Mouse (Mus musculus): ENCODE results near the gene Clcc1. TPM values are rescaled to one million over a fixed set of nuclear protein-coding genes. Genes with fewer than 3 reads are reported as not detected.

The Clcc1 gene
- polyA plus RNA-seq, 1 experiment = 19.8 TPM

DNA sequence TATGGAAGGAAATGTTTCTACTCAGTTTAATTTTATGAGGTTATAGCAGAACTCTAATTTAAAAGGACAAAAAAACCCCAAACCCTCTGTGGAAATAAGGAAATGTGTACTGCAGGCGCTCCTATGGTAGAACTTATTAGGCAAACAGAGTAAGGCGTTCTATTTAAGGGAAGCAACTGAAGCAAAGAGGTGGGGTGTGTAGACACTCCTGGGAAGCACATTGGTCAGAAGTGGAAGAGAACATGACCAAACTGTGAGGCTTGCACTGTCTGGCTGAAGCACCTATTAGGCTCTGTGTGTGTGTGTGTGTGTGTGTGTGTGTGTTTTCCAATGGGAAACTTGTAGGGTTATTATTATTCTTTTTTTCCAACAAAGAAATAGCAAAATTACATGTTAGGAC, 65.6 kb downstream of the Clcc1 start:
- H3ac ChIP-seq (ENCODE audit: control insufficient read depth, insufficient read length, low read depth) = no peak overlapping the region
- TF ChIP-seq USF1 (IDR thresholded peaks at IDR 0.05; ENCODE audit: low read depth) (no peak), MYOD1 (IDR thresholded peaks at IDR 0.05; ENCODE audit: control insufficient read depth, insufficient read length, low read depth) (no peak), MAX (IDR thresholded peaks at IDR 0.05) (no peak), CTCF (IDR thresholded peaks at IDR 0.05; ENCODE audit: control insufficient read depth, insufficient read depth, insufficient read length) (no peak), CEBPB (IDR thresholded peaks at IDR 0.05; ENCODE audit: low read depth) (no peak), FOSL1 (IDR thresholded peaks at IDR 0.05; ENCODE audit: insufficient read depth, low read length, poor library complexity, severe bottlenecking) (no peak), MYOG (IDR thresholded peaks at IDR 0.05; ENCODE audit: control insufficient read depth, extremely low read depth, insufficient read length) (no peak)
- no peak overlapping the region for H3K4me3 ChIP-seq (ENCODE audit: insufficient read depth, poor library complexity, severe bottlenecking)
- H3K36me3 ChIP-seq (ENCODE audit: control insufficient read depth, insufficient read depth) = peaks cover 3% of the 10 kb centered on the region
- H3K79me2 ChIP-seq (ENCODE audit: control insufficient read depth, insufficient read depth) = peaks cover 75% of the 10 kb centered on the region
- H3K79me3 ChIP-seq (ENCODE audit: low read depth) = peaks cover 68% of the 10 kb centered on the region
- H3K27me3 ChIP-seq (ENCODE audit: control insufficient read depth, insufficient read depth, insufficient read length) = no peaks in the 10 kb centered on the region

DNA sequence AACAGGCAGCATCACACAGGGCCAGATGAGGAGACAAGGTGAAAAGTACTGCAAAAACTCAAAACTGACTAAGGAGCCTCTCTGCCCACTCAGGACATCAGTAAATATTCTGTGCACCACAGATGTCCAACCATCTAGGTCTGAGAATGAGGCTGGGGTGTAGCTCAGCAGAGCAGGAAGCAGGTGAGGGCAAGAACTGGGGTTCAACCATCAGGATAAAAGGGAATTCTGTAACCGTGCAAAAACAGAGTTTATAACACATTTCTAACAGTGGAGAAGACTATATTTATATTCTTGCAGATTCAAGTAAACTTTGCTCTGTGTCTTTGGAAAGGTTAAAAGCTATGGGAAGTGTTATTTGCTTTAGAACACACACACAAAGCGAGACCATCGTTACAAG, 66.0 kb downstream of the Clcc1 start:
- peaks cover 71% of the 10 kb centered on the region for H3K79me2 ChIP-seq (ENCODE audit: control insufficient read depth, insufficient read depth)
- no peak for TF ChIP-seq CTCF (IDR thresholded peaks at IDR 0.05; ENCODE audit: control insufficient read depth, insufficient read depth, insufficient read length)
- no peak for TF ChIP-seq USF1 (IDR thresholded peaks at IDR 0.05; ENCODE audit: low read depth)
- no peak for TF ChIP-seq MYOG (IDR thresholded peaks at IDR 0.05; ENCODE audit: control insufficient read depth, extremely low read depth, insufficient read length)
- no peak for TF ChIP-seq MAX (IDR thresholded peaks at IDR 0.05)
- TF ChIP-seq CEBPB (IDR thresholded peaks at IDR 0.05; ENCODE audit: low read depth) = no peak
- TF ChIP-seq FOSL1 (IDR thresholded peaks at IDR 0.05; ENCODE audit: insufficient read depth, low read length, poor library complexity, severe bottlenecking) = no peak
- TF ChIP-seq MYOD1 (IDR thresholded peaks at IDR 0.05; ENCODE audit: control insufficient read depth, insufficient read length, low read depth) = no peak
- H3ac ChIP-seq (ENCODE audit: control insufficient read depth, insufficient read length, low read depth) = no peak overlapping the region
- H3K79me3 ChIP-seq (ENCODE audit: low read depth) = peaks cover 64% of the 10 kb centered on the region
- no peaks in the 10 kb centered on the region for H3K27me3 ChIP-seq (ENCODE audit: control insufficient read depth, insufficient read depth, insufficient read length)
- no peak overlapping the region for H3K4me3 ChIP-seq (ENCODE audit: insufficient read depth, poor library complexity, severe bottlenecking)
- H3K36me3 ChIP-seq (ENCODE audit: control insufficient read depth, insufficient read depth) = peaks cover 3% of the 10 kb centered on the region

DNA sequence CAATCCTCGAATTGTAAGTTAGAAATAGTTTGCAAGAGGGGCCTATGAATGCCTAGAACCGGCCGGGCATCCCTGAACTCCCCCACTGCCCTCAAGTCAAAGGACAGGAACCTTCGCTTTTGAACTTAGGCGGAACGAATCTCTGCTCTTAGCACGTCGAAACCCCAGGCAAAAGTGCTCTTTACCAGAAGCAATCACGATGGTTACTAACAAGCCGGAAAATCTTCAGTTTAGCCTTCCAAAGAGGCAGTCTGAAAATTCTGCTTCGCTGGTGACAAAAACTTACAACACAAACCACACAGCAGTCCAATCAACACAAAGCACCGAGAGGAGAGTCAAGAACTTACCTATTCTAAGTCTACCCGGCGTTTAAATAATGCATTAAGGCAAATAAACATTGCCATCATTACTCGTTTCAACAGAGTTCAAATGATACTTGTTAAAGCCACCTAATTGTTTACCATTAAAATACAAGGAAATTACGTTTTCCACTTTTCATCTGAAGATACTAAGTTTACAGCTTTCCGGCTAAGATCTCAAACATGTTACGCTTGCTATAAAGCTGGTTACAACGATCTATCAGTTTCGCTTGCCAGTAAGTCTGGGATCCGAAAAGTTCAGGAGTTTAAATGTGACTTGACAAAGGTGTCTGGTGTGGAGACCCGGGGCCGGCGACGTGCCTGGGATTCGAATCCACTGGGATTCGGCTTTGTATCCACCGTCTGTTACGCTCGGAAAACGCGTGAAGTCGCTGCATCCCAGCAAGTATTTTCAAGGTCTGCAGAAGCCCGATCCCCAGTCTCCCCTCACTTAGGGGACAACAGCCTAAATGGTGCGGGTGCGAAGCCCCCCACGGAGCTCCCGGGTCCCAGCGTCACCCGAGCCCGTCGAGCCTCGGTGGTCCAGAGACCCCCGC, 67.6 kb downstream of the Clcc1 start:
- H3K36me3 ChIP-seq (ENCODE audit: control insufficient read depth, insufficient read depth) = peaks cover 3% of the 10 kb centered on the region
- peak overlapping the region; percentile 85 for H3ac ChIP-seq (ENCODE audit: control insufficient read depth, insufficient read length, low read depth)
- peaks cover 49% of the 10 kb centered on the region for H3K79me3 ChIP-seq (ENCODE audit: low read depth)
- H3K4me3 ChIP-seq (ENCODE audit: insufficient read depth, poor library complexity, severe bottlenecking) = peak overlapping the region; percentile 78
- H3K27me3 ChIP-seq (ENCODE audit: control insufficient read depth, insufficient read depth, insufficient read length) = no peaks in the 10 kb centered on the region
- TF ChIP-seq CTCF (IDR thresholded peaks at IDR 0.05; ENCODE audit: control insufficient read depth, insufficient read depth, insufficient read length) = peak; percentile 23
- TF ChIP-seq MAX (IDR thresholded peaks at IDR 0.05) = no peak
- no peak for TF ChIP-seq USF1 (IDR thresholded peaks at IDR 0.05; ENCODE audit: low read depth)
- TF ChIP-seq MYOD1 (IDR thresholded peaks at IDR 0.05; ENCODE audit: control insufficient read depth, insufficient read length, low read depth) = no peak
- no peak for TF ChIP-seq FOSL1 (IDR thresholded peaks at IDR 0.05; ENCODE audit: insufficient read depth, low read length, poor library complexity, severe bottlenecking)
- TF ChIP-seq CEBPB (IDR thresholded peaks at IDR 0.05; ENCODE audit: low read depth) = no peak
- TF ChIP-seq MYOG (IDR thresholded peaks at IDR 0.05; ENCODE audit: control insufficient read depth, extremely low read depth, insufficient read length) = no peak
- peaks cover 55% of the 10 kb centered on the region for H3K79me2 ChIP-seq (ENCODE audit: control insufficient read depth, insufficient read depth)

DNA sequence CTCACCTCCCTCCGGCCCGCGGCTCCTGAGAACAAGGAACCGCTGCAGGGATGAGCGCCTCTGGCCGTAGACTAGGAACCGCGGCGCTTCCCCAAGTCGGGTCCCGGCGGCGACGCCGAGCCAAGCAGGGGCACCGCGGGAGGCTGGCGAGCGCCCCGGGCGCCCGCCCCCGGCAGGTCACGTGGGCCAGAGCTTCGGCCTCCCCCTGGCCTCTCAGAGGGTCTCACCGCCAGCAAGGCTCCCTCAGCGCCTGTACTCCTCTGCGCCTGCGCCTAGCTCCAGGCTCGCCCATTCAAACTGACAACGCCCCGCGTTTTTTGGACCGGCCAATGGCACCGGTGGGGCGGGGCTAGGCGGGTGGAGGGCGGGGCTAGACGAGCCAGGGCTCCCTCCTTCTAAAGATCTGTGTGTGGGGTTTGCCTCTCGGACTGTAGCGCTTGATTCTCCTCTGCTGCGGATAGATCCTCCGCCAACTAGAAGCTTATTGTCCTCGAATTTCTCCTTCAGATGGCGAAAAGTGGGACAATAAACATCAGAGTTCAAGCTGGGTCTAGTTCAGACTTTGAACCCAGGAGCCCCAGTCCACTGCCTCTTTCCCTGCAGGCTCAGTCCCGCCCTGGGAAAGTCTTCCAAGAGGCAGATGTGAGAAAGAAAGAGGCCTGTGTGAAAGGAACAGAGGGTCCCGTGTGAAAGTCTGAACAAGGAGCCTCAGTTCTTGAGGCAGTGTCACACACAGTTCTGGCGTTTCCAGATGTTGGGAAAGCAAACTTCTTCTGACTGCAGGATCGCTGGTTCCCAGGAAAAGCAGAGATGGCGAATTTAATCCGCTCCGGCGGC, 68.5 kb downstream of the Clcc1 start, which contains the start of gene Gpsm2:
Gpsm2 (minus strand) TSS at position 274 of the 837 bp plus-strand sequence.
- no peaks in the 10 kb centered on the region for H3K27me3 ChIP-seq (ENCODE audit: control insufficient read depth, insufficient read depth, insufficient read length)
- peak within 1 kb of the TSS; percentile 85 for H3ac ChIP-seq (ENCODE audit: control insufficient read depth, insufficient read length, low read depth)
- TF ChIP-seq USF1 (IDR thresholded peaks at IDR 0.05; ENCODE audit: low read depth) (peak; percentile 93), MAX (IDR thresholded peaks at IDR 0.05) (no peak)
- peaks cover 46% of the 10 kb centered on the region for H3K79me2 ChIP-seq (ENCODE audit: control insufficient read depth, insufficient read depth)
- peak within 1 kb of the TSS; percentile 78 for H3K4me3 ChIP-seq (ENCODE audit: insufficient read depth, poor library complexity, severe bottlenecking)
- H3K79me3 ChIP-seq (ENCODE audit: low read depth) = peaks cover 40% of the 10 kb centered on the region
- H3K36me3 ChIP-seq (ENCODE audit: control insufficient read depth, insufficient read depth) = peaks cover 3% of the 10 kb centered on the region

DNA sequence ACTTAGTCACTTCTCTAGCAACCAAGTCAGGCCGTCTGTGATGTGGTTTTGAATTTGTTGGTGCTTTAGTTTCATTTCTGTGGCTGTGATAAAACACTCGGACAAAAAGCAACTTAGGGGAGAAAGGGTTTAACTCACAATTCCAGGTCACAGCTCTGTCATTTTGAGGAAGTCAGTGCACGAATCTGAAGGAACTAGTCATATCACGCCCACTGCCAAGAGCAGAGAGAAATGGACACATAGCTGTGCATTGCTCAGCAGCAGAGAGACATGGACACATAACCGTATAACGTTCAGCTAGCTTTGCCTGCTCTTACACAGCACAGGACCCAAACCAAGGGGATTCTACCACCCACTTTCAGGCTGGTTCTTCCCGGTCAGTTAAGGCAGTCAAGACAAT, 72.7 kb downstream of the Clcc1 start:
- H3K79me2 ChIP-seq (ENCODE audit: control insufficient read depth, insufficient read depth) = peaks cover 4% of the 10 kb centered on the region
- H3K36me3 ChIP-seq (ENCODE audit: control insufficient read depth, insufficient read depth) = no peaks in the 10 kb centered on the region
- H3K27me3 ChIP-seq (ENCODE audit: control insufficient read depth, insufficient read depth, insufficient read length) = no peaks in the 10 kb centered on the region
- peaks cover under 1% of the 10 kb centered on the region for H3K79me3 ChIP-seq (ENCODE audit: low read depth)
- H3K4me3 ChIP-seq (ENCODE audit: insufficient read depth, poor library complexity, severe bottlenecking) = no peak overlapping the region
- TF ChIP-seq FOSL1 (IDR thresholded peaks at IDR 0.05; ENCODE audit: insufficient read depth, low read length, poor library complexity, severe bottlenecking) (no peak), CEBPB (IDR thresholded peaks at IDR 0.05; ENCODE audit: low read depth) (no peak), MYOG (IDR thresholded peaks at IDR 0.05; ENCODE audit: control insufficient read depth, extremely low read depth, insufficient read length) (no peak), MAX (IDR thresholded peaks at IDR 0.05) (no peak), CTCF (IDR thresholded peaks at IDR 0.05; ENCODE audit: control insufficient read depth, insufficient read depth, insufficient read length) (no peak), USF1 (IDR thresholded peaks at IDR 0.05; ENCODE audit: low read depth) (no peak), MYOD1 (IDR thresholded peaks at IDR 0.05; ENCODE audit: control insufficient read depth, insufficient read length, low read depth) (no peak)
- H3ac ChIP-seq (ENCODE audit: control insufficient read depth, insufficient read length, low read depth) = no peak overlapping the region
